Mouse (Mus musculus) neural tube, embryonic 14.5 days (tissue): ENCODE measurements around the gene Dclre1b. TPM values are rescaled to one million over a fixed set of nuclear protein-coding genes. Genes with fewer than 3 reads are reported as not detected.

Source experiments
- ATAC-seq: fragments of 200-750 bp; cut with Nextera tagmentation; 2 replicates; pipeline ENCODE4 v1.8.0; 2017; ENCODE audit warnings: low read depth, mild to moderate bottlenecking, moderate TSS enrichment, moderate library complexity
- H3K27ac ChIP-seq: fragments of 300-500 bp; sonication (generic); 2 replicates; pipeline ENCODE4 v1.5.1; 2014; ENCODE audit warnings: low read depth, mild to moderate bottlenecking, control low read depth, low read length, moderate library complexity, mixed read lengths
- H3K27me3 ChIP-seq: fragments of 300-500 bp; sonication (generic); 2 replicates; pipeline ENCODE4 v1.6.1; 2014; ENCODE audit warnings: low read length; ENCODE audit not compliant: control insufficient read depth, insufficient read depth
- H3K36me3 ChIP-seq: fragments of 300-500 bp; sonication (generic); 2 replicates; pipeline ENCODE4 v1.6.1; 2014; ENCODE audit warnings: low read length, mixed read lengths; ENCODE audit not compliant: control insufficient read depth, insufficient read depth
- H3K4me1 ChIP-seq: fragments of 300-500 bp; sonication (generic); 2 replicates; pipeline ENCODE4 v1.6.1; 2014; ENCODE audit warnings: low read length; ENCODE audit not compliant: control insufficient read depth, insufficient read depth
- H3K4me2 ChIP-seq: fragments of 300-500 bp; sonication (generic); 2 replicates; pipeline ENCODE4 v1.6.1; 2014; ENCODE audit warnings: mild to moderate bottlenecking, low read depth, low read length, control low read depth
- H3K4me3 ChIP-seq: fragments of 300-500 bp; sonication (generic); 2 replicates; pipeline ENCODE4 v1.5.1; 2014; ENCODE audit warnings: low read depth, low read length, control low read depth, mixed read lengths
- H3K9ac ChIP-seq: fragments of 300-500 bp; sonication (generic); replicated peaks from 2 replicates; pipeline ENCODE4 v1.6.1; 2014; ENCODE audit warnings: low read depth, mild to moderate bottlenecking, control low read depth, low read length, mixed read lengths
- H3K9me3 ChIP-seq: fragments of 300-500 bp; sonication (generic); 2 replicates; pipeline ENCODE4 v1.6.1; 2016; ENCODE audit warnings: low read length; ENCODE audit not compliant: control insufficient read depth
- WGBS: fragments of 180-500 bp; shearing (Covaris S2); extraction: QIAGEN DNeasy Blood & Tissue Kit; methylation state at CpG from one replicate; pipeline ENCODE4 v1.1.7; 2014; 5-methylcytosine and 5-hydroxymethylcytosine counted together
- polyA plus RNA-seq: library from polyadenylated mRNA; unstranded; fragments of >200 nt; fragmentation: Nextera tagmentation; extraction: Ambion mirVana; gene quantifications from 2 replicates; pipeline ENCODE4 v1.2.1, GENCODE M21; 2014

Dclre1b gene
- 22.6 and 23.1 TPM in 2 replicates for polyA plus RNA-seq

DNA sequence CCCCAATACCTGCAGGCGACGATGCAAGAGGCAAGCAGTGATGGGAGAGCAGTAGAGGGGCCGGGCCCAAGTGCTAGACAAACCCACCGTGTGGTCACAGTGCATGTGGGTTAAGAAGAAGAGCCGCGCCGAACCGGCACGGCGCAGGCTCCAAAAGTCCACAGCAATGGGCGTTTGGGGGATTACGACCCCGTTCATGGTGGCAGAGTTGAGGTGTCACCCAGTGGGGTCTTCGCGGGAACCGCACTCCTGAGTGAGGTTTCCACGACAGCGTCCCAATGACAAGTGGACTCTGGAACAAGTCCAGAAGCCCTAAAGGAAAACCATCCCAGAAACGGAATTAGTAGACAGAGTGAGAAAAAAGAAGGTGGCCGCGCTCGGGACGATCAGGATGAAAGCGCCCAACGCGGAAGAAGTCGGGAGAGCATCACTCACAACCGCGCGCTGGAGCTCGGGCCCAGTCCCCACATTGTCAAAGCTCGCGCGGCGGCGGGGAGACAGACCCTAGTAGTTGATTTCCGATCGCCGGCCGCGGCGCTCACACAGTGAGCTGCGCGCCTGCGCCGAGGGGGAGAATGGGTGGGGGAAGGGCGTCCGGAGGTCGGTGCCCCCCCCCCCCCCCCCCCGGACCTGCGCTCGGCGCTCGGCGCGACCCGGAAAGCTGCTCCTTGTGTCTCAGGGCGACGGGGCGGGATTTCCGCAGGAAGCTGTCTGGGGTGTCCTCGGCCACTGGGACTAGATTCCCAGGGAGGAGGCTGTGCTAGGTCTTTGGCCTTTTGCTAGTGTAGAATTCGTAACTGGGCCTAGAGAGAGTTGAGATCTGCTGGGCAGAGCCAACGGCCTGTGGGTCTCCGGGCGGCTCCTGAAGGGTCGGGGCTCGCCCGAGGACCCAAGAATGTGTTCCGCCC is at the start of gene Dclre1b, which contains the start of the genes Ap4b1 and Gm43064:
TSS of gene Dclre1b (minus strand) at position 554 of the 908 bp plus-strand sequence.
TSS of gene Ap4b1 (plus strand) at position 630 of the 908 bp plus-strand sequence.
TSS of gene Gm43064 (plus strand) at position 683 of the 908 bp plus-strand sequence.
- Histone ChIP-seq H3K27me3 (no peaks in the 10 kb centered on the region), H3K36me3 (peaks cover 12% of the 10 kb centered on the region; the same call in 1 of the 2 replicates), H3K9ac (peak within 1 kb of the TSS; percentile 76), H3K4me3 (peak within 1 kb of the TSS; percentile 73), H3K27ac (peak within 1 kb of the TSS; percentile 86), H3K4me2 (peak within 1 kb of the TSS; percentile 83), H3K9me3 (no peaks in the 10 kb centered on the region), H3K4me1 (peaks cover 4% of the 10 kb centered on the region; the same call in 1 of the 2 replicates)
- WGBS = under 1% methylated on average over 62 of the region's 70 CpGs
- ATAC-seq = peak; percentile 99

DNA sequence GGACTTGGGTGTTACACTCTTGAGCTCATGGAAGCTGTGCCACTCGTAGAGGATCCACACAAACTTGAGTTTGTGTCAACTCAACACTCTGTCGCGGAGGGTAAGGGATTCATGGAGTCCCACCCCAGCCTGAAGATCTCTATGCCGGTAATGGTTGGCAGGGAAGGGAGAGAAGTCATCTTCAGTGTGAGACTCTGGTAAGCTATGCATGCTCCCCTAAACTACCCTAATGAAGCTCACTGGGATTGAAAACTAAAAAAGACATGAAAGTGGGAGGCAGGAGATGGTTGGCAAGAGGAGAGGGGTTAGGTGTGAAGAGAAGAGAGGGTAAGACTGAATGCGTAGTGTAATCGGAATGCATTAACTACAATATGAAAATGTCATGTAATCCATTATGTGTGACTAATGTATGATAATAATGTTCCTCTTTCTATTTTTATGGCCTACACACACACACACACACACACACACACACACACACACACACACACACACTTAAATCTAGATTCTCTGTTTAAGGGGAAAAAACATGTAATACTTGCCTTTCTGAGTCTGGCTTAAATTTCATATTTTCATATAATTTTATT is 48.8 kb upstream of the Dclre1b start:
- Histone ChIP-seq H3K9me3 (no peaks in the 10 kb centered on the region), H3K4me3 (no peak overlapping the region), H3K9ac (no peak overlapping the region), H3K4me2 (no peak overlapping the region), H3K27me3 (no peaks in the 10 kb centered on the region), H3K36me3 (no peaks in the 10 kb centered on the region), H3K4me1 (0 out of 2 replicates have a peak, but pooled peaks cover 2% of the 10 kb centered on the region), H3K27ac (no peak overlapping the region)
- 86% methylated on average over 6 of the region's 6 CpGs for whole genome bisulfite sequencing
- no peak for ATAC-seq

DNA sequence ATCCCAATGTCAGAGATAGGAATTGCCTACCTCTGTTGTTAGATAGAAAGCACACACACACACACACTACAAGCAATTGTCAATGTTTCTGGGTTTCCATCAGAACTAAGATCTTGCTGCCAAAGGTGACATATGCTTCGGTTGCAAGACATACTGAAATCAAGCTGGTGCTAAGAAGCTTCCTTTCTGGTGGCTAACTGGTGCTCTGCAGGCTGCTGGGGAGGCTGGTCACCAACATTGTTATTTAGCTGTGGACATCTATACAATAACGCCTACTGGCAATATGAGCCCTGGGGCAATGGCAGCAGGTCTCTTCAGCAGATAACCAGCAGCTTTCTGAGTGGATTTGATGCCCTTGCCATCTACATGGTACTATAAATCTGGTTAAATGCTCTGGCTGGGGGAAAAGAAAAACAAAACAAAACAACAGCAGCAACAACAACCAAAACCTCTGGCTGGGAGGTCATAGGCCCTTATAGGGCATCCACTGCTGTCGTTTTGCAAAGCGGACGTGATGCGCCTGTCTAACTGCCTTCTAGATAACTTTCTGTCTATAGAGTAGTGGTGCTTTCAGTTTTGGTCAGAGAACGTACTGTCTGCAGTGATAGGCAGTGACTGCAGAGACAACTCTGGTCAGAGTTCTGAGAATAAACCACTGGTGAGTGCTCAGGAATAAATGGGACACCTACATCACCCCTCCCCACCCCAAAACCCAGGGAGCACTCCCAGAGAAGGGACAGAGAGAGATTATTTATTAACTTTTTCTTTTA is 48.0 kb upstream of the Dclre1b start:
- 89% methylated on average over 7 of the region's 7 CpGs for WGBS
- H3K9ac ChIP-seq = no peak overlapping the region

DNA sequence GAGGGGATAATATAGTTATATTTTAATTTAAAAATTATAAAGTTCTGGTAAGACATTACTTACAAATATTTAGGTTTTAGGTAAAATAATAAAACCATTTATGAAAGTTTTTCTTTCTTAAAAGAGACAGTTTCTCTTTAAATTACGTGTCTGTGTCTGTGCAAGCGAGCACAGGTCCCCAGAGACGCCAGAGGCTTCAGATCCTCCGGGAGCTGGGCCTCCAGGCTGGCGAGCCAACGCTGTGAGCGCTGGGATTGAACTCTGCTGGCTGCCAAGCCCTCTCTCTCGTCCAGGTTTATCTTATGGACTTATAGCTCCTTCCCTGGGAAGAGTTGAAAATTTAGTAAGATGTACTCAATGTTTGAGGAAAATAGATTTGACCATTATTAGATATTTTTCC is 44.6 kb upstream of the Dclre1b start:
- no peaks in the 10 kb centered on the region for H3K36me3 ChIP-seq
- no peak for ATAC-seq
- no peaks in the 10 kb centered on the region for H3K4me1 ChIP-seq
- H3K27ac ChIP-seq = no peak overlapping the region
- no peaks in the 10 kb centered on the region for H3K27me3 ChIP-seq
- no peak overlapping the region for H3K4me3 ChIP-seq
- no peak overlapping the region for H3K4me2 ChIP-seq
- no peak overlapping the region for H3K9ac ChIP-seq
- WGBS = 66% methylated on average over 8 of the region's 8 CpGs
- H3K9me3 ChIP-seq = no peaks in the 10 kb centered on the region

More for the DNA sequence above, 48.0 kb upstream of the Dclre1b start:
- Histone ChIP-seq H3K27ac (no peak overlapping the region), H3K9me3 (no peaks in the 10 kb centered on the region), H3K36me3 (no peaks in the 10 kb centered on the region), H3K27me3 (no peaks in the 10 kb centered on the region), H3K4me3 (no peak overlapping the region), H3K4me1 (0 out of 2 replicates have a peak, but pooled peaks cover 2% of the 10 kb centered on the region), H3K4me2 (no peak overlapping the region)
- ATAC-seq = no peak

DNA sequence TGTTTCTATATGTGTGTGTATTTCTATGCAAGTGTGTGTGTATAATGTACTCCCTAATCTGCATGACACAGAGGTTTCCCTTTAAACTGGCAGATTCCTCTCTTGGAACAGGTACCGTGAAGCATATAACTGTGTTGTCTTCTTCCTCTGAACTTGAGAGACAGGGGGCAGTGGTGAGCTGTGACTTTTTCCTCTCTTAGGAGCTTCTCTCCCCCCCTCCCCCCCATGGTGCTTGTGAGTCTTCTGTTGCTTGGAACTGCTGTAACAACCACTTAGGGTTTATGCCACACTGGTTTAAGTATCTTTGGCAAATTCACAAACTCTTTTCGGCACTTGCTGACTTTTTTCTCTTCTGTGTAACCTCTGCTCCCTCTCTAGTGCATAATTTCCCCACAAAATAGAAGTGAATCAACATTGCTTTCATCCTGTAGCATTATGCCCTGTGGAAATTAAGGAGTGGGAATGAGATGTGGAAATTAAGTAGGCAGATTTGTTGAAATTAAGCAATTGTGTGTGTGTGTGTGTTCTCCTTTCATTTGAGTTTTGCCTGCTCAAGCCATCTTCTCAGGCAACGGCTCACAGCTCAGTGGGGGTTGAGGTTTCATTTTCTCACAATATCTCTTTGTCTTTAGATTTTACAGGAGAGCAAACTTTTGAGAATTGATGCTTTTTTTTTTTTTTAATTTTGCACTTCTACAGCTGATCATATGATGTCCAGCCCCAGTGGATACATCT is 43.5 kb upstream of the Dclre1b start:
- 64% methylated on average over 3 of the region's 3 CpGs for WGBS
- no peaks in the 10 kb centered on the region for H3K9me3 ChIP-seq
- no peak for ATAC-seq

DNA sequence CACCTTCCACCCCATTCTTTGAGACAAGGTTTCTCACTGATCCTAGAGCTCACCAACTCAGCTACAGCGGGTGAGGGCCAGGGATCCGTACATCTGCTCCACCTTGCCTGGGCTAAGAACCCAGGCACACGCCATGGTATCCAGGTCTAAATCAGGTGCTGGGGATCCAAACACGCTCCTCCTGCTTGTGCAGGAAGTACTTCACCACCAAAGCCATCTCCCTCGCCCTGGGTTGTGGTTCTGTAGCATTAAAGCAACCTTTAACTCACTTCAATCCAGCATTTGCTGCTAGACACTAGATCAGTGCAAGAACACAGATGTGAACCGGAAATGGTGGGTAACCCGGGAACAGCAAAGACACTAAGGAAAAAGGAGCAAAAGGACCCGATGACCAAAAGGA is 42.6 kb upstream of the Dclre1b start:
- H3K4me3 ChIP-seq = no peak overlapping the region
- no peaks in the 10 kb centered on the region for H3K36me3 ChIP-seq
- H3K4me1 ChIP-seq = no peaks in the 10 kb centered on the region
- no peak overlapping the region for H3K4me2 ChIP-seq
- H3K9me3 ChIP-seq = no peaks in the 10 kb centered on the region
- ATAC-seq = no peak
- WGBS = 83% methylated on average over 8 of the region's 8 CpGs
- no peak overlapping the region for H3K9ac ChIP-seq
- H3K27me3 ChIP-seq = no peaks in the 10 kb centered on the region
- no peak overlapping the region for H3K27ac ChIP-seq

More for the DNA sequence above, 43.5 kb upstream of the Dclre1b start:
- Histone ChIP-seq H3K4me3 (no peak overlapping the region), H3K36me3 (no peaks in the 10 kb centered on the region), H3K27ac (no peak overlapping the region), H3K4me1 (no peaks in the 10 kb centered on the region), H3K27me3 (no peaks in the 10 kb centered on the region), H3K4me2 (no peak overlapping the region), H3K9ac (no peak overlapping the region)

DNA sequence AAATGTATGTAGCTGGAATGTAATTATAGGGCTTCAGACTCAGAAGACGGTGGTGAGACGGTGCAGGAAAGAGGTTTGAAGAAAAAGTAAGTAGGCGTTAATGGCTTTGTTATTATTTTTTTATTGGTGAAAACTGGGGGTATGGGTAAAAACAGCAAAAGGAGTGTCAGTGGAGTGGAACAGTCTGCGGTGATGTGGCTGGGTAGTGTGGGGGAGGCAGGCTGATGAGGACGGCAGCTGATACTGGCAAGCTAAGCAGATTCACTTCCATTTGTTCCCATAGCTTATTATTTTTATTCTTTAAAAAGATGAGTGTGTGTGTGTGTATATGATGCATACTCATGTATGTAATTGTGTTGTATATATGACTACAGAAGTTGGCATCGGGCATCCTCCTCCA is 42.2 kb upstream of the Dclre1b start:
- Histone ChIP-seq H3K9ac (no peak overlapping the region), H3K27me3 (no peaks in the 10 kb centered on the region), H3K27ac (no peak overlapping the region), H3K4me1 (no peaks in the 10 kb centered on the region), H3K4me2 (no peak overlapping the region), H3K36me3 (no peaks in the 10 kb centered on the region), H3K4me3 (no peak overlapping the region), H3K9me3 (no peaks in the 10 kb centered on the region)
- ATAC-seq = no peak
- WGBS = 90% methylated on average over 6 of the region's 6 CpGs

DNA sequence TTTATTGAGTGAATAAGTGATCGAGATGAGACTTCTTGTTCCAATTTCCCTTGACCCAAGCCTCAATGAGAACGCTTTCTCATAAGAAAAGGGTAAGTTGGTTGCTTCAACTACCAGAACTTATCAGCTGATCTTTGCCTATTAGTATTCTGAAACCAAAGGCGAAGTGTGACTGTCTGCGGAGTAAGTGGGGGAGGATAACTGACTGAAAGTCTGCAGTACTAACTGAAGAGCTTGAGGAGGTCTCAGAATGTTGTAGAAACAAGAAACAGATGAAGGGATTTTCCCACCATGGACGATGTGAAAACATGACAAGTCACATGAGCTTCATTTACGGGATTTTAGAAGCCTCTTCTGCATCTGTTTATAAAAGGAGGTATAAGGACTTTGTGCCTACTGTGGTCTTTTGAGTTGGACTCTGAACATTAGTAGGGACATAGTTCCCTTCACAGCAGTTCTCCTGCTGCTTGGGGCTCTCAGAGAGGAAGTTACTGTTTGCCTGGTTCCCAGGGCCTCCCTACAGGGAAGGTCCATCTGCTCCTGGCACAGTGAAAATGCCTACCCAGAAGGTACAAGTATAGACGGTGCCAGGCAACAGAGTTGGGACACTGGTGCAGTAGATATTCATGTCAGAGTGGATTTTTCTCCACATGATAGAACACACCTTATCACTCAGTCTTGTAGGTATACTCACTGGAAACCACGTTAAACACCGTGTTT is 41.6 kb upstream of the Dclre1b start:
- Histone ChIP-seq H3K4me2 (no peak overlapping the region), H3K9ac (no peak overlapping the region), H3K27me3 (no peaks in the 10 kb centered on the region), H3K4me1 (no peaks in the 10 kb centered on the region), H3K9me3 (no peaks in the 10 kb centered on the region), H3K27ac (no peak overlapping the region), H3K4me3 (no peak overlapping the region), H3K36me3 (no peaks in the 10 kb centered on the region)
- no peak for ATAC-seq
- WGBS = 87% methylated on average over 9 of the region's 9 CpGs
